Mouse (Mus musculus) induced T-regulatory cell, adult 2 months (primary cell): ENCODE measurements around the gene Kcnma1.
A peak's percentile ranks its signal among the peaks of the same experiment; 100 is the strongest.

Source experiments
- DNase-seq: peaks from one replicate; pipeline ENCODE4 v3.0.0-alpha.2; 2012; ENCODE audit warnings: low read depth

Gene Kcnma1

DNA sequence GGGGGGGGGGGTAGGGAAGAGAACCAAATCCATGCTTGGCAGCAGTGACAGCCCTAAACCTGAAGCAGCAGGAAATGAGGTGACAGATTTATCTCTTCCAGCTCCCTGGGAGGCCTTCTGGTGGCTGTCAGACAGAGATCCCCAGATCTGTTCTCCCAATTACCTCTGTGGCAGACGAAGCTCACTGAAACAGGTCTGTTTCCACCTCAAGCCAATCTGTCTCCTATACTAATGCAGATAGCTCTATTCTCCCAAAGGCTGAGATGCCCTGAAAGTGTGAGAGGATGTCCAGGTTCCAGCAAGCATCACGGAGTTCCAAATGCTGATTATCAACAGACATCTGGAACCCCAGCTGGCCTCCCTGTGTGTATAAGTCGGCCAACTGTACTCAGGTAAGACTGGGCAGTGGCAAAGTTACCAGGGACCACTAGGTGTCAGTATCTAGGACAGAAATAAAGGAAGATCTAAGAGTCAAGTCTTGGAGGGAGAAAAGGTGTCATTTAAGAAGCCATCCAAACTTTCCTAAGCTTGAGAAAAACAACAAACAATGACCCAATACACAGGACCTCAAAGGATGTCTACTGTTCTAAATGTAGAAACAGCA, 329.7 kb downstream of the Kcnma1 start:
- no peak for DNase-seq

DNA sequence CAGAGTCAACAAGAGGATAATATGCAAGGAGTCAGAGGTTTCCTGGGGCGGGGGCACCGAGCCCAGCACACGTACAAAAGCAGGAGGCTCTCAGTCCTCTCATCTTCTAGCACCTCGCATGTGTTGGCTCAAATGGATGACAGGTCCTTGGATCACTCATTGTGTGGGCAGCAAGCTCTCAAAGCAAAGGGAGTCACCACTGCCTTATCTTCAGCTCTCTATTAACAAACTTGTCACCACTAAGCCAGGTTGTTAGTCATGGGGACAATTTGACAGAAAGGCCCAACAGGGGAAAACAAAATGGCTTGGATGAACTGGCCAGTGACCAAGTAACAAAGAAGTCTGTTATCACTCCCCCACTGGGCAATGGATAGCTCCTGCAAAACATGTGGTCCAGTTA, 331.5 kb downstream of the Kcnma1 start:
- DNase-seq, result no peak

DNA sequence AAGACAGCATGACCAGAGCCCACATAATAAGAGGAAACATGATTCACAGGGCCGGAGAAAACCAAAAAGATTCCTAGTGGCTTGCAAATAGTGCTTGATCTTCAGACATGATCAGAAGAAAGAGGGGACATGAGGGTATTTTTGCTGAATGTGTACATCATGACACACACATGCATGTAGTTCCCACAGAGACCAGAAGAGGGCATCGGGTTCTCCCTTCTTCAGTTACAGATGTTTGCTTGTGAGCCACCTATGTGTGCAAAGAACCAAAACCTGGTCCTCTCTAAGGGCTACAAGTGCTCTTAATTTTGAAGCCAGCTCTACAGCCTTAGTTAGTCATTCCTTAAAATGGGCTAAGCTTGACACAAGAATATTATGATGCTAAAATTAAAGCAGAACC, 334.9 kb downstream of the Kcnma1 start:
- peak; percentile 1 for DNase-seq

DNA sequence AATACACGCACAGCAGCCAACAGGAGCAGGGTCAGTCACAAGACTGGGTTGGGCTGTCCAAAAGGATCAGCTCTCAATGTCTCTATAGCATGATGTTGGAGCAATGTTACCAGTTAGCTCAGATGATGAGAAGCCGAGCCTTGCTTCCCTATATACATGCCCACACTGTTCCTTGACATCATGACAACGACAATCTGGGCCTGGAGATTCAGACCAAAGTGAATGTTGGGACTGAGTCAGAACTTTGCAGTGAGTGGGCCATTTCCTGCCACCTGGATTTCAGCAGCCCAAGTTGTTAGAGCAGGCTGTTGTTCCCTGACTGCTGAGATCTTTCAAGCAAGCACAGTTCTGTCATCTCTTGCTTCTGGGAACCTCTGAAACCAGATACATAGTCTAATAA, 347.9 kb downstream of the Kcnma1 start:
- DNase-seq, result no peak

DNA sequence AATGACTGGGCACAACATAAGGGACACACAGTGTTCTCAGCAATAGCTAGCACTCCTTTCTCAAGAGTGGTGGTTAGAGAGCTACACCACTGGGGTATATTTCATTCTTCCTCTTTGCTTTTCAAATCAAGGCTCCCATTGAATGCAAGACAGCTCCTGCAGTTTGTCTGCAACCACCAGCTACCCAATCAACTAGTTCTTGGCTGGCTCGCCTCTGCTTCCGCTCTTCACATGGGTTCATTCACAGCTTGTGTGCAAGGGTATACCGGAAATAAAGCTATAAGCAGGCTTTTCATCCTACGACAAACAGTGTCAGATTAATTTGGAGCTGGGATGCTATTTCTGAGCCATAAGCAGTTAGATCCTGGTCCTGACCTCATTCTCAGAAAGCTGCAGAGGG, 362.6 kb downstream of the Kcnma1 start:
- no peak for DNase-seq

DNA sequence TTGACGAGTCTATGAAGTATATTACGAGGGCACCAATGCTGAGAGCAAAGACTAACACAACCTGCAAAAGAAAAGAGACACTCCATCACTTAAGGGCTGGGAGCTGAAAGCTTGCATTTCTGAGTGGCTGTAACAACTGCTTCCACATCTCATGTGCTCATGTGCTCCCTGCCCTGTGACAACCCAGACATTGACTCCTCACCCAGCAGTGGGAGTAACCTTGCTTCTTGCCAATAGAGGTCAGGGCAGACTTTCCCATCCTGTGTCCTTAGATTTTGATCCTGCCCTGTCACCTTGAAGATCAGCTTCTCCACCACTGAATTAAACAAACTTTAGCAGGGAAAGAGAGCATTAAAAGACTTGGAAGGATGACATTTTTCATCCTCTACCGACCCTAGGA, 364.2 kb downstream of the Kcnma1 start:
- DNase-seq, result no peak

DNA sequence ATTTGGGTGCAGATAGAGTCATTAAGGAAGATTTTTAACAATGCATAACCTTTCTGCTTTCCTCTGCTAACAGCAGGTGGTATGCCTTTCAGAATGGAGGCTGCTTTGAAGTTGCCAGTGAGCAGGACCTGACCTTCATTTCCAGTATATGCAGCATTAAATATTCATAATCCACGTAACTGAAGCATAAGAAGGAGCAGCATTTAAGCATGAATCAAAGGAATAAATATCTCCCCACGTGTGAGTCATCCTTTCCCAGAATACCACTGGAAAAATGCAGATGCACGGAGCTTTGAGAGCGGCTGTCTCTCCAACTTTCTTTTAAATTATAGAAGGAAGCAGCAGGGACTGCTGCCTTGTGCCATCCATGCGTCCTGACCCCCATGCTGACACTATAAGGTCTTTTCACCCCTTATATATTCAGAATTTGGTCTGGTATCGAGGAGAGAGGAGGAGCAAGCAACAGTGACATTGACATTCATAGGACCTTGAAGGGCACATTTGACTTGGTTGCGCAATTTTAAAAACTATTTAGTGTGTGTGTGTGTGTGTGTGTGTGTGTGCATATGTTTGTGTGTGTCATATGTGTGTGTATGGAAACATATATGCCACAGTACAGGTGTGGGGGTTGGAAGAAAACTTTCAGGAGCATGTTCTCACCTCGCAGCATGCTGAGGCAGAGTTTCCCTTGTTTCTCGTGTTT, 368.8 kb downstream of the Kcnma1 start:
- no peak for DNase-seq

DNA sequence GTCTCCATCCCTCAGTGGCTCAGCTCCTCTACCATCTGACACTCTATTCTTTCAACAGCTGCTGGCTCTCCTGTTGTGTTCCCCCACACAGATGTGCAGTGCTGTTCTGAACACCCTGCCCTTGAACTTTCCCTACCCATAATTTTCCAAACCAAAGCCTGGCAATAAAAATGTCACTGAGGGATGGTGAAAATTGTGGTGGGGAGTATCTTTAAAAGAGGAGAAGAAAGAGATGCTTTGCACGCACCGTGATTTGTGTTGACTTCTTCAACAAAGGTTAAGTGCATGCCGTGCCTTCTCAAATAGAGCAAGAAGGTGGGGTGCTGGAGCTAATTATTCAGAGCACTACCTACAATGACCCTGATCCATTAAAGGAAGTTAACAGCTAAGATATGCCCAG, 371.1 kb downstream of the Kcnma1 start:
- DNase-seq, result no peak

DNA sequence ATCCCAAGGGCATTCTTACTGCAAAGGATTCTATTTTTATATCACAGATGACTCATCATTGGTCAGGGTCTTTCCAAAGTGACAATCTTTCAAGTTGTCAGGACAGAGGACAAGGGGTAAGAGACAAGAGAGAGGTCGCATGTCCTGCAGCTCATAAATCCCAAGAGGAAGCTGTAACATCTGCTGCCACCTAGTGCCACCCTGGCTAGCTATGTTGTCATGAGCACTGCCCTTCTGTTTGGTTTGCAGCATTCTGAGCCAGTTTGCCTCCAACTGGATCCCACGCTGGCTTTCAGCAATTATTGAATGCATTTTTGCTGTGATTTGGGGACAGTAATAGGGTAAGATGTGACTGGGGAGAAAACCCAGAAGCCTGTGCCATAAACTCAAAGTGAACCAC, 373.6 kb downstream of the Kcnma1 start:
- DNase-seq, result no peak

DNA sequence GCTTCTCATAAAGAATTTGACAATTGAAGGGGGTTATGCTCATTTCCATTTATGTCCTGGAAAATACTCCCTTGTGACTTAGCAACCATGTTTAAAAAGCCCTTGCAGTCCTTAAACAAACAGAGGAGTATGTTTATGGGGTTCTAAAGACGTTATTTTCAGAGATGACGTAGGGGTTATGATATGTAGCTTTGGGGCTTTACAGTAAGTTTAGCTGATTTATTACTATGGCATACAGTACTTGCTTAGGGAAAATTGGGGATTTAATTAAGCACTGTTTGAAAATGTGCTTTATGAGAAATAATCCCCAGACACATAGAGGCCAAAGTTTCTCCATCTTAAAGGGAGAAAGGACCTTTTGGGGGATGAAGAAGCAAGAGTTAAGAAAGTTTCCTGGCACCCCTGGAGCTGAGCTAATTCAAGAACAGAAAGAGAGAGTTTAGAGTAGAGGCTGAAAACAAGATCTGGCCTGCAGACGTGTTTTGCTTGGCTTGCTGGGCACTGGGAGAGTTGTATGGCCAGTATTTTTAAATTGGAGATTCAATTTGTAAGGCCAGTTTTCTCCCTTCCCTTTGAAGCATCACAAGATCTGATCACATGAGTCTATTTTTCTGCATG, 376.1 kb downstream of the Kcnma1 start:
- DNase-seq, result no peak

DNA sequence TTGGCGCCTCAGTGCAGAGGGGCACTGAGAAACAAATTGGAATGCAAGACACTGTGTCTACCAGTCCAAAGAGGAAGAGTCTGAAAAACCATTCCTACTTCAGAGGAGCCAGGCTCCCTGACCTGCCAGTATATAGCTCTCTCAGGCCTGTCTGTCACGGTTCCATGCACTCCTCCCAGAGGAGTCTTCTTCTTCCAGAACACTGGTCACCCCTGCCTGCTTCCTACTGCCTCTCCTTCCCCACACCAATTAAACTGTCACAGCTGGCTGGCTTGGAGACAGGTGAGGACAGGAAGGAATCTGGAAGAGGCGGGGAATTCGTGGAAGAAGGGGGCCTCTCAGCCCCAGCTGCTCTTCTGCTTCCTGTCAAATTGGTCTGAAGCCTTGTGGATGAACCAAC, 378.4 kb downstream of the Kcnma1 start:
- no peak for DNase-seq

DNA sequence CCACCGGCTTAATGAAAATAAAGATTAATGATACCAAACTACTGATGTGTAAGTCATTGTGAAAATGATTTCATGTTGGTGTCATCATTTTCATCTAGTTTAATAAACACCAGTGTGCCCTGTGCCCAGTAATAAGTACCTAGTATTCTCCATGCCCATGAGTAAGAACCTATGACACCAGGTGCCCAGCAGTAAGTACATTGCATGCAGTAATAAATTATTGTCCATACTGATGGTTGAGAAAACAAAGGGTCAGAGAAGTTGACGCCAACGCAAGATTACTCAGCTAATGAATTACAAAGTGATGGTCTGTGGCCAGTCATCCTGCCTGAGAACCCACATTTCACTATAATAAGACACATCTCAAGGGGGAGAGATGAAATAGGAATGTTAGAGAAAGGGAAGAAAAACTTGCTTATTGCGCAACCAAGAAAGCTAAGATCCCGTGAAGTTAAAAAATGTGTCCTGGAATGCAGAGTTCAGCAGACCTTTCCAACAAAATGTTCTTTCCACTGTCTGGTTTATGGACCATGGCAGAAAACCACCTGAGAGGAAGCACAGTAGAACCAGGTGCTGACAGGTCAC, 381.2 kb downstream of the Kcnma1 start:
- no peak for DNase-seq

DNA sequence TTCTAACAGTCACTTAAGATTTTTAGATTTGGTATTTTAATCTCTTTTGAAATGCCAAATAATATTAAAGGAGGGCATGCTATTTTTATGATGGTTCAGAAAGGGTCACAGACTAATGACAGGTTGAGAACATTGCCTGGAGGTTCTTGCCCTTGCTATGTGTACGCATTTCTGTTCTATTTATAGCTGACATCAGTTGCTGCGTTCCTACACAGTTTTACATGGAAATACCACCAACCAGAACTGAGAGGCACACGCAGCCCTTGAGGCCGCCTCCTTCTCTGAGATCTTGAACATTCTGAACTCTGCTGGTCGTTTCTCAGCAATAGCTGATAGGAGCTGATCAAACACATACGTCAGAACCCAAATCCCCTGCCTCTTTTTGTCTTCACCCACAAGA, 387.4 kb downstream of the Kcnma1 start:
- no peak for DNase-seq

DNA sequence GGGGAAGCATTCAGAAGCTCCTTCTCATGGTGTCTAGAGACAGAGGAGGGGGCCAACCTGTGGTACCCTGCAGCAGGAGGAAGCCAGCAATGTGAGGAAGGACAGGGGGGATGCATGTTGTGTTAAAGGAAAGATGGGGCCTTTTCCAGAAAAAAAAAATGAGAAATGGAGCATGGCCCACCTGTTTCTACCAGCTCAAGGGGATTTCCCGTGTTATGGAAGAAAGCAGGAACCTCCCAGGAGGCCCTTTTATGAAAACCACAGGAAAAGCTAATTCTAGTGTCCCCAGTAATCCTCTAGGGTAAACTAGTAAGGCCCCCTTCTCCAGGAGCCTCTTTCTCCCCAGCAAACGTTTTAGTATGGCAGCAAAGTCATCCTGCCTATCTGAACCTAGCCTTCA, 388.2 kb downstream of the Kcnma1 start:
- DNase-seq, result no peak

DNA sequence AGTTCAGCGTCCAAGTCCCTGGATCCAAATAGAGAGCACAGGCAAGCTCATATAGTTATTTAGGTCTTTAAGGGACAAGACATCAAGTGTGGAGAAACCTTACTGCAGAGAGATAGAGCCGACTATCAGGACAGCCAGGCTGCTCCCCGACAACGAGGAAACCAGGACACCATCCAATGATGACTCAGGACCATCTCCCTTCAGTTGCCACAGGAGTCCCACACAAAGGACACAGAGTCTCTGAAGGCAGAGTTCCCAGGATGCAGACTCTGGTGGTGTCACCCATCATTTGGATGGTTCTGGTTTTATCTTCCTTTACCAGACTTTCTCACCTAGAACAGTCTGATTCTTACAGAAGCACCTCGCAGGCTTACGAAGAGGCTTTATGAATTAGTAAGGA, 388.9 kb downstream of the Kcnma1 start:
- DNase-seq, result no peak

DNA sequence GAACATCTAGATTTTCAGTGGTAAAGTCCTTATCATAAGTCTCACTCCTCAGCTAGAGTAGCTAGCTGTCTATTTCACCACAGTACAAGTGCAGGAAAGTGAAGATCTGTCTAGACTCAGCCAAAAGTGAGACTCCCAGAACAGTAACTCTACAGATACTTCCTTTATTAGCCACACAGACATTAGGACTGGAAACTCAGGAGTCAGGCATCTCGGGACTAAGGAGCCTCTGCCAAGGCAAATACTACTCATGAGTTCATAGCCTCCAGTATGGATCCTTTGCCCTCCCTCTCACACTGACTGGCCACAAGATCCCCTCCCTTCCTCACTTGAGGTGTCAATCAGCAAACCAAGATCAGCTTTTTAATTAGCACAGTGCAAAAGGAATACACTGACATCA, 389.8 kb downstream of the Kcnma1 start:
- no peak for DNase-seq

DNA sequence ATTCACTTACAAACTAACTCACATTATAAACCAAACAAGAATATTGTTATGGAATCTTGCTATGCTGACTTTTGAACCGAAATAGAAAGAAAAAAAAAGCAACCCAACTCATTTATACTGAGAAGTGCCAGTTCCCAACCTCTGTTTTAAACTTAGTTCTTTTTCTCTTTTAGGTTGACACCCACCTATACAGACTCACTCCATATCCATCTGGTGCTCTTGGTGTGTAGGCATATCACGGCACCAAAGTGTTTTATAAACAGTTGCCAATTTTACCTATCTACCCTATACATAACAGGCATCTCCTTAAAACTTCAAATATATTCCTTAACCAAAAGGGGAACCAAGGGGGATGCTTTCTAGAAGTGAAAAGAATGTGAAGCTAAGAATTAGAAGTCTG, 393.6 kb downstream of the Kcnma1 start:
- DNase-seq, result no peak

DNA sequence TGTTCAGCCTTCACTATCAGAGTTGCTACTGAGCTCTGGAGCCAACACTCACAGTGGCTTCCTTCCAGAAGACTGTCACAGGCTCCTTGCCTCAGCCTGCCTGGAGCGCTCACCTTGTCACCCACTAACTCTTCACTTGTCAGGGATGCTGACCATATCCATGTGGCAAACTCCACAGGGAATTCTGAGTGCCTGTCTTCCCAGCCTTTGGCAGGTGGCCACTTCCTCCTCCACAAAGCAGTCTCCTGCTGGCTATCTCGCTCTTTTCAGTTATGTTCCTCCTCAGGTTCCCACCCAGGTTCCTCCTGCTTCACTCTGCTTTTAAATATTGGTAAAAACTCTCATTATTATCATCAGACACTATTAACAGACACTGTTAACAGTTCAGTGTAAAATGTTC, 395.3 kb downstream of the Kcnma1 start:
- DNase-seq, result no peak

DNA sequence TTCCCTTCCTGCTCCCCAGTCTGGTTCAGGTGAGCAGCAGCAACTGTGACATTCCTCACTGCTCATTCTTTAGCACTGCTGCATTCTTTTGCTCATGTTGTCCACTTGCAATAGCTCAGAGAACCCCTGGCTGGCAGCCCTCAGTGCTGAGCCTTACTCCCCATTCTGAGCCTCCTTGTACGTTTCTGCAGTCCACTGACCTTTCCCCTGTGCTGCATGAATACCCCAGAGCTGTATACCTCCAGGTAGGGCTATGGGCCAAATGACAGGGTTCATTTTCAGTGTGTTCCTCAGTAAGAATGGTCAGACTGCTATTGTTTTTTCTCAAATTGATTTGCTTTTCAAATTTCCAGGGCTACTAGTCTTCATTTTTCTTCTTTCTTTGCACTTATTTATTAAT, 396.2 kb downstream of the Kcnma1 start:
- no peak for DNase-seq

DNA sequence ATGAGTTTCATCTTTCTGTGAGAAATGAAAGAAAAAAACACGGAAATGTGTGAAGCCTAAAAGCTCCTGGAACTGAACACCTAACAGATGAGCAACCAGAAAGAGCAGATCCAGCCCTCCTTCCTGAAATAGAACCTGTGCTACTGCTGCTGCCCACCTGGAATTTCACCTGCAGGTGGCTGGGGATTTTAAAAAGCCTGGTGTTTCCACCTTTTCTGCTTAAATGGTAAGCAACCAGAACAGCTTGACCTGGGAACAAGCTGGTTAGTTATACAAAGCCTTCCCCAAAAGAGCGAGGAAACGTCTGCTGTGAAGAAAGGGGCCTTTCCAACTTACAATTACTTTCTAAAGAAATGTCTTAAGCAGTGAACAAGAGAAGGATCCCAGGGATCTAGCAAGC, 404.2 kb downstream of the Kcnma1 start:
- DNase-seq, result no peak

DNA sequence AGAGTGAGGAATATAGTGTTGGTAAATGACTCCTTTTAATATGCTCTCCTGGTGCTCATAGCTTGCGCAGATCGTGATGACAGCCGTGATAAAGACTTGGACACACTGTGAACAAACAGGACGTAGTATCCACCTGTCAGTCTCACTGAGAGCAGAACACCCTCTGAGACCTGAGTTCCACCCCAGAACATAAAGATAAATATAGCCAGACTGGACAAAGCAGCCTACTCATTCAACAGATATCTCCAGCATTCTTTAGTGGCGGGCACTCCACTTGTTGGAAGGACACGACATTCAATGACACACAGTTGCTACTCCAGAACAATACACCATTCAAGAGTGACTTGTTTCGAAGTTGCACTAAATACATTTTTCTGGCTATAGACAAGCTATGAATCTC, 408.6 kb downstream of the Kcnma1 start:
- DNase-seq, result no peak

DNA sequence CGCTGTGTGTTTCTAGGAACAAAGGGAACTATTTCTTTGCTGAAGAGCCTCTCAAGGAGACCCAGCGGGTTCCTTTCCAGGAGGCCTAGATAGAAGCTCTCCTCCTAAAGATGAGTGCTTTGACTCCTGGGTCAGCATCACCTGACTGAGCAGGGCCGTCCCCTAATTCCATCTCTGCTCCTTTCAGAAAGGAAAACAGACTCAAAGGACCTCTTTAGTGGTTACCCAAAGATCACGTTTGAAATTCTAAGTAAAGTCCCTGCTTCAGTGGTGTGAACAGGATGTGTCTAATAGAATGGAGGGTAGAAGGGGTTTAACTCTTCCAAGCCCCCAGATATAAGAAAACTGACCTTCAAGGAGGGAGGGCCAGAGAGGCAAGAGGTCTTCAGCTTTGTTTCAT, 411.4 kb downstream of the Kcnma1 start:
- DNase-seq, result no peak

DNA sequence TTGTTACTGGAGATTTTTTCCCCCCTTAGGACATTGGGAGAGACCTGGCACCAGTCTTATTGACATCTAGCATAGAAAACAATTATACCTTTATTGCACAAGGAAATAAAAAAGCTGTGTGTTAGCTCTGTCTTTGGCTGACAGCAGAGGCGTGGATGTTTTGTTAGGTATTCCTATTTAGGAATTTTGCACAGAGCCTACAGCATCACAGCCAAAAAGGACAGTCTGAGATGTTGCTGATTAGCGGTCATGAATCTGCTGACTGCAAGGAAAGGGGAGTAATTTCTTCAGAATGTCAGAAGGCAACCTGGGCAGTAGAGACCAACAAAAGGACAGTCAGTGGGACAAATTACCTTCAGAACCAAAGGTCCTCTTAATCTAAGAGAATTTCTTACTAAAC, 412.2 kb downstream of the Kcnma1 start:
- no peak for DNase-seq

DNA sequence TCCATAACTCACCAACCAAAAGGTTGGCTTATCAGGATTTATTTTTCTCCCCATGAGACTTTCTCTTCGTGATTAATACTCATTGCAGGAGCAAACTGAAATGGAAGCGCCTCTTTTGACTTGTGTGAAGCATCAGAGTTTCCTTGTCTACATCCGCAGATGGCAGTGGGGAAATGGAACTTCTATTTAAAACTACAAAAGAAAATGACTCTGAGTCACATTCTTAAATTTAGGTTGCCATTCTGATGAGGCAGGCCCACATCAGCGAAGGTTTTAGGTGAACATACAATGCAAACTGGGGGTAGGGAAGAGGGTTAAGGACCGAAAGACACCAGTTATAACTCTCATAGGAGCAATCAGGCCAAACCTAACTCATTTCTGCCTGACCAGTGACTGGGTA, 419.7 kb downstream of the Kcnma1 start:
- no peak for DNase-seq
